Mouse (Mus musculus): ENCODE data around the gene Scgb1a1.
"Not testable (repeated sequence)": the region's sequence is repeated elsewhere in the genome, so short reads cannot be mapped to it uniquely, and the experiment has no call there.

Gene Scgb1a1

DNA sequence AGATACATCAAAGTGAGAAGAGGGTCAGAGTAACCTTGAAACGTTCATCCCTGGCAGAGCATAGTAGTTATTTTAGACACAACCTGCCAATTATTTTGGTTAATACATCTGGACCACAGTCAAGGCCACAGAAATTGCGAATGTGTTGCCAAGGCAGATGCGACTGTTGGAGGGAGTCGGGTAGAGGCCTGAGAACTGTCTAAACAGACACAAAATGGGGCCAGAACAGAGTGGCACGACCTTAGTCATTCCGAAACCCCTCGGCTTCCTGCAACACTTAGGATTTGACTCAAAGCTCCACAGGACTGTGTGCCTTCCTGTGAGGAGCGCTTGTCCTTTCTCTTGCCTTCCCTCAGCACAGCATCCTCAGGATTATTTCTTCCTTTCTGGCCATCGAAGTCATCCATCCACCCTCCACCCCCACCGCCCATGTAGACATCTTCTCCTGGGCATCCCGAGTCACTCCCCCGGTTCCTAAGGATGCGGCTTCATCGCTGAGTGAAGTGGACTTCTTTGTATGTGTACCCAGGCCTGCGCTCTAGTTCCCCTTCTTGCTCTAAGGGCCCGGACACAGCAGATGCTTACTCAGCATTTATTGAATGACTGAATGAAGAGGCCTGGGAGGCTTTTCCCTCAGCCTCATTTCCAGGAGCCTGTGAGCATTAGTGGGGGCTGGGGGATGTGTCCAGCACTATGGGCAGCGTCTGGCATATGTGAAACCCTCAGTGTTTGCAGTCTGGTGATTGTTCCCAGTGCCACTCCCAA is 12.7 kb upstream of the Scgb1a1 start:
- no peak for DNase-seq

DNA sequence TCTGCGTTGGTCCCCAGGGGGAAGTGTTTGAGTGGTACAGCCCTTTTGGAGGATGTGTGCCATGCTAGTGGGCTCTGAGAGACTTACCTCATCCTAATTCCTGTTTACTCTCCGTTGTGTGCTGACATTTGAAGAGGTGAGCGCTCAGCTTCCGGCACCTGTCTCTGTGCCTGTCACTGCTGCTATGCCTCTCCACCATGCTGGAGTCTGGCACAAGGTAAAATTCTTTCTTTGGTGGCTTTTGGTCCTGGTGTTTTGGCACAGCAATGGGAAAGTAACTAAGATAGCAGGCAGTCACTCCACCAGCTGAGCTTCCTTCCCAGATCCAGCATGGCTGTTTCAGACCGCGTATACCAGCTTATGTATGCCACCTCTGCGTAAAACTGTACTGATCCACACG is 12.0 kb upstream of the Scgb1a1 start:
- no peak for DNase-seq

DNA sequence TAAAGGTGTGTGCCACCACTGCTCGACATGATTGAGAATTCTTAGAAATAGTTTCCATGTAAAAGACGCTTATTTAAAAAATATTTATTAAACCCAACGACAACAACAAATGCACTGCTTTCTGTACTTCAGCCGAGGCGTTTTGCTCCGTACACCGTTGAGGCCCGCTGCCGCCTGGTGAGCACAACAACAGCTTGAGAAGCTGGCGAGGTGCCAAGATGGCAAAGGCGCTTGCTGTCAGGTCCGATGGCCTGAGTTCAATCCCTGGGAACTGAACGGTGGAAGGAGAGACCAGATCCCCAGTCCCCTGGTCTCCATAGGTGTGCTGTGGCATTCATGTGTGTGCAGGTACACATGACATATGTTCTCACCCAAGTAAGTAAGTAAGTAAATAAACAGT is 9.7 kb upstream of the Scgb1a1 start:
- DNase-seq: no peak

DNA sequence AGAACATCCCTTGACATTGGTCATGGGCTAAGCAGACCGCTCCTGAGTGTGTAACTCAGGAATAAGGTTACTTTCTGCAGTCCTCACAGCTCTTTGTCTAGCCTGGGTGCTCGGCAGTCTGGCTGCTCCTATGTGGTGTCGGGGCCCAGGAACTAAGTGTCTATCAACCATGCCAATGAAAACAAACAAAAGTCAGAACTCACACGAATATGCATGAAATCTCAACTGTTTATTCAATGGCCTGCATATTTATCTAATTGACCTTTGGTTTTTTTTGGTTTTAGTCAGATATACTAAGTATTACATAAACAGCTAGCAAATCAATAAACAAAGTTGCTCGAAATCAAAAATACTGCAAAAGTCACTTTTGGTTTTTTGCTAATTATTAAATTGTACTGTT is 7.4 kb upstream of the Scgb1a1 start:
- DNase-seq: no peak

DNA sequence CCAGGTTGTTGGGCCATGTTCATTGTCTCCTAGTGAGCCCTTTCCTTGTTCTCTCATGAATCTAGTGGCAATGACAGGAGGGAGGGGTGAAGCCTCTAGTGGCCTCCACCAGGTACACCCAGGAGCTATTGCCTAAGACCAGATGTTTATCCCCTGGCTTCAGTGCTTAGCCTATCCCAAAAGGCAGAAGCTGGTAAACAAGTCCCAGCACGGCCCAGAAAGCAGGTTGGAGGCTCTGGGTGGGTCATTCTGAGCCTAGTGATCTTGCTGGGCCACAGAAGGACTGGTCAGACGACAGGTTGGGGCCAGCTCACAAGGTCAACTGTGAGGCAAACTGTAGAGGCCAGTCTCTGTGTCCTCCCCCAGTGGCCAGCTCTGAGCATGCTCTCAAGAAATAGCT is 3.0 kb upstream of the Scgb1a1 start:
- DNase-seq: no peak

DNA sequence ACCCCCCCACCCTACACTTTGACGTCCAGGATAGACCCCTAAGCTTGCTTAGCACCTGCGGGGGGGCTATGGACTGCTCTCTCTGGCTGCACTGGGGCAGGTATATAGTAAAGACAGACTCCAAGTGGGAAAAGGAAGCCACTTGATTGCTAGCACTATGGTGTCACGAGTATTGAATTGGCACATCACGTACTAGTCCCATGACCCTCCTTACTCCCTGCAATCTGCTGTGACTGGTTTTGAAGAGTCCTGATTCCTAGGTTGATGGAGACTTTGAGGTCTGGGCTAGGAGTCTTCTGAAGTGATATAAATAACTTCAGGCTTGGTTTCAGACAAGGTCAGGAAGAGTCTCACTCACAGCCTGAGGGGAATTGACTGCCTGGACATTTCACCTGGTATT is 2.4 kb upstream of the Scgb1a1 start:
- DNase-seq: no peak

DNA sequence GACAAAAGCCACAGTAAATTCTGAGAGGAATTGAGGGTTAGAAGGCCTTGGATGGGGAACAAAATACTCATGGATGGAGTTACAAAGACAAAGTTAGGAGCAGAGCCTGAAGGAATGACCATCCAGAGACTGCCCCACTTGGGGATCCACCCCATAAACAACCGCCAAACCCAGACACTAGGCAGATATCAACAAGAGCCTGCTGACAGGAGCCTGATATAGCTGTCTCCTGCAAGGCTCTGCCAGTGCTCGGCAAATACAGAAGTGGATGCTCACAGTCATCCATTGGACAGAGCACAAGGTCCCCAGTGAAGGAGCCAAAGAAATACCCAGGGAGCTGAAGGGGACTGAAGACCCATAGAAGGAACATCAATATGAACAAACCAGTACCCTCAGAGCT is 3.9 kb downstream of the Scgb1a1 start:
- DNase-seq: not testable (repeated sequence)

DNA sequence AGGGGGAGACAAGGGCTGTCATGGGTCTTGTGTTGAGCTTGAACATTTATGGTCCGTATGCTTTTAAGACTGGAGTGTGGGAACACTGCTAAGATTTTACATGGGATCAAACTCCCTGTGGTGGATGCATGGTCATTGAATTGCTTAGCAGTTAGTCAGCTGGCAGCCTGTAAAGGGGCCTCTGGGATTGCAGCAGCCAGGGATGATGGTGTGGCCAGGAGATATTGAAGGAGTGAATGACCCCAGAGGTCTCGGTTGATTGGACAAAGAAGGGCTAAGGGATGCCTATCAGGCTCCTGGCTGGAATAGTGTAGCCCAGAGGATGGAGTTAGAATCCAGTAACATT is 4.8 kb downstream of the Scgb1a1 start:
- no peak for DNase-seq

DNA sequence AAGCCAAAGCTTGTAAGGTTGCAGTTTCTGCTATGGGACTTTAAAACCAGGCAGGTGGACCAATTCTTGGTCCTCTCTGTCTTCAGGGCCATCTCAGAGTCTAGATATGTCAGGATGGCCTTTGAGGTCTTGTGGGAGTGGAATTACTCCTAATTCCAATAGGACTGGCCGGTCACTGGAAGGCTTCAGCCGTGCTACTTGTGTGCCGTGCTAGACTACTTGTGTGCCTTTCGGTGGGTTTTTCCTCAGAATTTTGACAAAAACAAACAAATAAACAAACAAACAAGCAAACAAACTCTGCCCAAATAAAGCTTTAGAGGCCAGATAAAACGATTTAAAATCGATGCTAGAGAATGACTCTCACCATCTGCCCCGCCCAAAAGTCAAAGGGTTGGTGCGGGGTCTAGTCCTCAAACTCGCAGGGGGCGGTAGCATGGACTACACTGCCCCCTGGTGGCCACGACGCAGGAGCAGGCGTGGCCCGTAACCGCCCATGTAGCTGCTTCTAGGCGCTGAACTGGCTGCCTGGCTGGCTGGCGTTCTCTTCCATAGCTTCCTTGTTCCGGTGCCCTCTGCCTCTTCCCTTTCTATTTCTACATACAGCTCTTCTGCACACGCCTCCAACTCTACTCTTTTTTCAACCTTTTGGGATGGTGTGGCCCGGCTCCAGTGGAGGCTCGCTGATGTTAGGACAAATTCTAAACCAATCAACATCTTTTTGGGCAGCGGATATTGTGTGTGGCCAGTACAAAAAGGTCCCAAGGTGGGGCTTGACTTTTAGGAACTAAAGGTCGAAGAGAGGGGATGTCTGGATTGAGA is 5.4 kb downstream of the Scgb1a1 start:
- DNase-seq: peak; percentile 90

DNA sequence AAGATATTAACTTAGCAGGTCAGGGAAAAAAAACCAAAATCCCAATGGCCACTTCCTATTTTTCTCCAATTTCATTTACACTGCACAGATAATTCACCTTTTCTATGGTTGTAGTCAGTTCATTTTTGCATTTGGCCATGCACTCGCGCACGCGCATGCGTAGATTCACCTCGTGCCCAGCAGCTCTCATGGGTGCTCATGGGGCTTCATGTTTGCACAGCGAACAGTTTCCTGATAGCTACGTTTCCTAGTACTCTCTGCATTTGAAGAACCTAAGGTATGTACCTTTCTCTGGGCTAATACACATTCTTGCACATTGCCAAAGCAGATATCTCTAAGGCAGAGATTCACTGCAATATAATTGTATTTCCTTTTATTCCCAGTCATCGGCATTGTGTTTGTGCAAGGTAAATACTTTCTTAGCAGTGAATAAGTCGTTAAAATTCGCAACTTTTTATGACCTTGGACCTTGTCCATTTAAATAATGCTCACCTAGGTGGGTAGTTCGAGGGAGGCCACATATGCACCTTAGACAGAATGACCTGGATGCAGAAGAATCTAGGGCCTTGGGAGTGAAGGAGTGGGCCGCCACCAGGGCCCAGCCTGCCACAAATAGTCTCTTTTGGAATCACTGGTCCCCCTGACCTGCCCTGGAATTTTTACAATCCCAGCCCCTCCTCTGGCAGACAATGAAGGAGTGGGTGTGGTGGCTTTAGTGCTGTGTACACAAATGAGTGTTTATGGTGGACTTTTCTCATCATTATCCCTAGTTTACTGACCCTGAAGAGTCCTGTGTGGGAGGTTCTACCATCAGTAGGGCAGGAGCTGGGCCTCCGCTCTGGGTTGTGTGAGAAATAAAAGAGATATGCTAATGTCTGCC is 6.2 kb downstream of the Scgb1a1 start:
- no peak for DNase-seq

DNA sequence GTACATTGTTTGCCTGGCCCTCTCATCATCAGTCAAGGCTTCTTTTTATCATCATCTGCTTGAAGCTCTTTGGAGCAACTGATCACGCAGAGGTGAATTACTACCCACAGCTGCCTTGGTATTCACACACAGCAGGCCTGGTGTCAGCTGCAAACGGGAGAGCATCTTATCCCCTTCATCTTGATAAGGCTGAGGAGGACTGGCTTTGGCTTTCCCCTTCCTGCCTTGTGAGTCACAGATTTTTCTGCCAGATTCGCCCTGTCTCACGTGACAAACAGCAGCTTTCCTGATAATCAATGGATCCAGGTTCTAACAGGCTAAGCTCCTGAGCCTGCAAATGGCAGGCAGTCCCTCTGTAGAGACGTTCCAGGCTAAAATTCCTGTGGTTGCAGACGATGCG is 7.8 kb downstream of the Scgb1a1 start:
- no peak for DNase-seq

DNA sequence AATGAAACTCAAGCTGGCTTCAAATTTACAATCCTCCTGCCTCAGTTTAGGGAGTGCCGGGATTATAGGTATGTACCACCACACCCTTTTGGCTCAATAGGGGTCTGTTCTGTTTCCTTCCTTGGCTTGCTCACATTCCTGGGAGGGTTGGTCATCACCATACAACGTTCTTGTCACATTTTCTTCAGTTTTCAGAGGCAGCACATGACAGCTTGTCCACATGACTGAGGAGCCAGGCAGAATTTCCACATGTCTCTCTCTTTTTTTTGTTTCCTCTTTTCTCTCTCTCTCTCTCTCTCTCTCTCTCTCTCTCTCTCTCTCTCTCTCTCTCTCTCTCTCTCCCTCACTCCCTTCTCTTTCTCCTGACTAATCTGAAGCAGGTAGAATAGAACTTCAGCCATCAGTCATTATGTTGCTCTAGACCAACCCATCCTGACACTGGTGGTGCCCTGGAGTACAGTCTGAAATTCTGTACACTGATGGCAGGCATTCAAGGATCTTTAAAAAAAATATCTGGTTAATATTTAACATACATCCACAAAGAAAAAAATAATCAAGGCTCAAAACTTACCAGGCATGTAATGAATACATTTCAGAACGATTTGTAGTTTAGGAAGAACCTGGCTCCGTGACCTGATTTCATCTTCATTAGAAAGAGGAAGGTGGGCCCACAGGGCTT is 10.6 kb downstream of the Scgb1a1 start:
- no peak for DNase-seq

DNA sequence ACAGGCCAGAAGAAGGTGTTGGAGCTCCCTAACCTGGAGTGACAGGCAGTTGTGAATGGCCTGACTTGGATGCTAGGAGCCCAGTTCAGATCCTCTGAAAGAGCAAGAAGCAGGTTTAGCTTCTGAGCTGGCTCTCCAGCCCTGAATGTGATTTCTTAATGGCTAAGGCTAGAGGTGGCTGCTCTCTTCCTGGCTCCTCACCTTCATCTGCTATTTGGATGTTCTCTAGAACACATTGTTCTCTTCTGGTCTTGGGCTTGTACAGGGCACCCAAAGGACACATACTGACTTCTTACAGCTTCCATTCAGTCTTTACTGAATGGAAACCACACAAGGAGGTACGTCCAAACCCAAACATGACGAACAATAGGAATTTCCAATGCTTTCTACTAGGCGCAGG is 11.7 kb downstream of the Scgb1a1 start:
- no peak for DNase-seq

DNA sequence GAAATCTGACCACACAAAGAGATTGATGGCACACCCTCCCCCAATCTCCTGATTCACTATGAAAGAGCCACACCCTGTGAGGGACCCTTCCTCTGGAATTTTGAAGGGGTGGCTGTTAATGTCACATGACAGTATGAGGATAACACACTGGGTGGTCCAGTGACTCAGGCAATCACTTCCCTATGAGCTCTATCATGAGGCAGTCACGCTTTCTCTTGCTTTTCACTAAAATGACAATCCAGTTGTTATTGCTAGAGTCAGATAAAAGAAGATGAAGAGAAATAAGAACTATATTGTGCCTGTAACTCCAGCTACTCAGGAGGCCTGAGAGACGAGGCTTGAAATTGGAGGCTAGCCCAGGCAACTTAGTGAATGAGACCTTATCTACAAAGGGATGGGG is 12.2 kb downstream of the Scgb1a1 start:
- DNase-seq: no peak

DNA sequence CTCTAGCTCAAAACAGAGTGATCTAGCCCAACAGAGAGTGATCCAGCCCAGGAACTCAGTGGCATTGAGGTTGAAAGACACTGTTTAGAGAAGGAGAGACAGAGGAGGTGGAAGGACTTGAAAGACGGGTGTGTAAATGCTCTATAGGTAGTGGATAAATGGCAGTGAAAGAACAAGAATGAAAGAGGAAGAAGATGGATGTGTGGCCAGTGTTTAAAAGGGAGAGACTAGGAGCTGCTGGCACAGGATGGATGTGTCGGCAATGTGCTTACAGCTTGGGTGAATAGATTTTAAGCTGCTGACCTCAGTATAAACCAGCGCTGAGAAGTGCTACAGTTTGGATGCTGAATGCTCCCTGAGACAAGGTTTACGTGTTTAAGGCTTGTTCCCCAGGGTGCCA is 13.3 kb downstream of the Scgb1a1 start:
- DNase-seq: no peak

DNA sequence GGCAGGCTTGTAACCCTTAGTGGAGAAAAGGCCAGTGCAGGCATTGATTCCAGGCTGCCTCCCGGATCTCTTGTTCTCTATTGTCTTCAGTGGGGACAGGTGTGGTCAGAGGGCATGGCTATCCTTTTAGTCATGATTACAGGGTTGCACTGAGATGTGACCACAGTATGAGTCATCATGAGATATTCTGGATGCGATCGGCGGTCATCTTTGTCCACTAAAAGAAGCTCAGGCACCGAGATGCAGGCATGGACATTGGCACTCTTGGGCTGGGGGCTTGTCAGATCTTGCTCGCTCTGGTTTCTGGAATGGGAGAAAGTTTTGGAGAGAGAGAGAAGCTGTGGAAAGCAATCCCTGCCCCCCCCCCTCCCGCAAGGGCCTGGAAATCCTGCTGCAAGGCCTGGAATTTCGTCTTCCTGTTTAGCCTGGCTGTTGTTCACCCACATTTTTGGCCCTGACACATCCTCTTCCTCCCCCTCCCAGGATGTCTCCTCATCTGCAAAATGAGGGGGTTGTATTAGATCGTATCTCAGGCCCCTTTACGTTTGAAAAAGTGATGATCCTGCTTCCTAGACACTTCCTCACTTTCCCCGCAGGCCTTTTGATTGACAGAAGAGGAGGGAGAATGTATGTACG is 13.9 kb downstream of the Scgb1a1 start:
- DNase-seq: no peak

DNA sequence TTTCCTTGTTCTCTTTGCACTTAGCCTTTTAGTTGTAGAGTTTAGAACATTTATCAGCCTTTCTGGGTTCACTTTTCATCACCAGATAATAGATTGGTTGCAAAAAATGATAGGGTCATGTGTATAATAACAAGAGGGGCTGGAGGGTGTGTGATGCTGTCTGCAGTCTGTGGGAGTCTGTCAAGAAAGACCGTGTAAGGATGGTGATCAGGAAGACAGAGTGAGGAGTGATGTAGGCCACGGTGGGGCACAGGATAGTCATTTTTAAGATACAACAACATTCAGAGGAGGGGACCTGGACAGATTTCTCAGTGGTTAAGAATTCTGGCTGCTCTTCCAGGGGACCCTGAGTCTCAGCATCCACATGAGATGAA is 15.6 kb downstream of the Scgb1a1 start:
- no peak for DNase-seq

DNA sequence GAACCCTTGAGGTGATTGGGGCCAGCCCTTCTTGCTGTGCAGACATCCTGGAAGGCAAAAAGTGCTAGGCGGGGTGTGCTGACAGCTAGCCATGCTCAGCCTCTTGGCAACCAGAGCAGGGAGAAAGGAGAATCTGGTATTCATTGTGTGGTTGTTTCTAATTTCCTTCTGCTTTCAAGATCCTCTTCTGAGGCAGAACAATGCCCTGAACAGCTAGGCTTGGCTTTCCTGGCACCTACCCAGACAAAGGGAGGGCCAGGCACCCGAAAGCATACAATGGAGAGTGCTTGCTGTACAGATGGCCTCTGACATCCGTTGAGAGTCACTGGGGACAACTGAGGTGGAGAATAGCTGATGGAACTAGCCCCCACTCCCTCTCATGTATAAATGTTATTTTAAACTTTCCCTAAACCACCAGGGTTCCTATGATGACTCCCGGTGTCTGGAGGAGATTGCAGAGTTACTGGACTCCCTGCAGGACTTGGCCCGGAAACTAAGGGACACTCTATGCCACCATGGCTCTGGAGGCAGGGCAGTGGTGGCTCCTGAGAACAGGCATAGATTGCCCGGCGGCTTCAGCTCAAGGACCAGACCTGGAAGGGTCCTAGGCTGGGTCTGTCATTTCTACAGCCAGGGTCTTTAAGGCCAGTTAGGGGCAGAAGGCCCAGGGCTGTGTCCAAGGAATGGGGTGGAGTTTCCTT is 16.2 kb downstream of the Scgb1a1 start:
- peak; percentile 85 for DNase-seq

DNA sequence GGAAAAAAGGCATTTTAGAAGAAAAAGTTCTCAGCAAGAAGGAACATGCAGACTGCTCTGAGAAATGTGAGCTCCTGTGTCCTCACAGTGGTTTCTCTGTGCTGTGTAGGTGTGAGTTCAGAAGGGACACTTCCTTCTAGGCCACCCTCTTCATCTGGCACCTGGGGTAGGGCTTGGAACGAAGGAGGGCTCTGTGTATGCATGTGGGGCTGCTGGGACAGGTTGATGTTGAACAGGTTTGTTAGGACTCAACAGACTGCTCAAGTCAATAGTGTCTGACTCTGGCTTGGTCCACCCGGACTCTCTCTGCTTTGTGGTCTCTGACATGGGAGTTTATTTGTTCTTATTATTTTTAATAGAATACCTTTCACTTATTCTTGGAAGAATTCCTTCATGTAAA is 17.4 kb downstream of the Scgb1a1 start:
- no peak for DNase-seq

DNA sequence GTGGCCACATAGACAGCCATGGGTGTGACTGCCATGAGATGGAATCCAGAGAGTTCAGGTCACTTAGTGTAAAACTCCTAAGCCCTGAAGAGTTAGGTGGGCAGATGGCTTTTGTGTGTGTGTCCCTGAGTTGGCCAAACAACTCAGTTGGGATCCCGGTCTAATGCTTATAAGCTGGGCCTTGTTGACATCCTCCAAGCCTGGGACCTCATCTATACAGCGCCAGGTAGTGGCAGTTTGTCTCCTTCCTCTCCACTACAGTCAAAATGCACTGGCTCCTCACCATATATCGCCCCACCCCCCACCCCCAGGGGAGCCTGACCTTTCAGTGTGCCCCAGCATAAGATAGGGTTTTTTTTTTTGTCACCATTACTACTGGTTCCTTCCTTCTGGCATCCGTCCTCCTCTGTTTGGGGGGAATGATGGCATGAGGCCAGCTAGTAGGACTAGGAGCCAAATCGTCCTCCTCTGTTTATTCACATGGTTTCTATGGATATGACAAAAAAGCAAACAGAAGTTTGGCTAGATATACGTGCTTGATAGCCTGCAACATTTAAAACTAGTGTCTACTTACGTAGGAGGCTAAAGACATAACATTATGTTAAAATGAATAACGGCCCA is 18.0 kb downstream of the Scgb1a1 start:
- peak; percentile 65 for DNase-seq

DNA sequence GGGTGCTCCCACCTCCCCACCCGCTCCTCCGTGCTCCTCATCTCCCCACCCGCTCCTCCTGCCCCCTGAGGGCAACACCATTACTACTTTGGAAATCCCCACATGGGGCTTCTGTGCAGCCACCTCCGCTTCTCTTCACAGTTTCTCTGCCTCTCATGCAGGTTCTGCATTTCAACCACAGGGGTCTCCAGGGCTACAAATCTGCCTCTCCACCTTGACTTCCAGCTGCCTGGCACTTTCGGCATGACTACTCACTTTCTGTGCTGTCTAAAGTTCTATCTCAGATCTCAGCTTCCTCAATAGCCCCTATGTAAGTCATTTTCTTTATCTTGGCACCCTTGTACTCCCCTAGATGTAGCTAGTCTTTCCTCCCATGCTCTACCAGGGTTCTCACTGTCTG is 20.5 kb downstream of the Scgb1a1 start:
- DNase-seq: no peak
